Mouse (Mus musculus): ENCODE results near the gene Wdr20rt. TPM values are rescaled to one million over a fixed set of nuclear protein-coding genes. Genes with fewer than 3 reads are reported as not detected.

Wdr20rt gene
- polyA plus RNA-seq, 1 experiment from 2014 or later: not detected

Other genes starting within 250 kb of the Wdr20rt start
- 57.4 and 61.2 TPM in 2 replicates for gene Prpf39, start 189.2 kb upstream of the Wdr20rt start, polyA plus RNA-seq (2014; fragmentation: Nextera tagmentation; extraction: Ambion mirVana)
- 396 and 403 TPM in 2 replicates for gene Fkbp3, start 151.5 kb upstream of the Wdr20rt start, polyA plus RNA-seq (2014; fragmentation: Nextera tagmentation; extraction: Ambion mirVana)
- gene Fancm, start 149.9 kb upstream of the Wdr20rt start, polyA plus RNA-seq (2014; fragmentation: Nextera tagmentation; extraction: Ambion mirVana): 8.3 and 8.6 TPM in 2 replicates
- gene Mis18bp1, start 52.9 kb upstream of the Wdr20rt start, polyA plus RNA-seq (2014; fragmentation: Nextera tagmentation; extraction: Ambion mirVana): 7.3 and 16.6 TPM in 2 replicates

All from midbrain, embryonic 14.5 days (tissue).